Mouse (Mus musculus) liver, embryonic 12.5 days (tissue): ENCODE results near the gene Pip4k2b. TPM values are rescaled to one million over a fixed set of nuclear protein-coding genes. Genes with fewer than 3 reads are reported as not detected.

Experiments used
- ATAC-seq: fragments of 200-750 bp; cut with Nextera tagmentation; 2 replicates; pipeline ENCODE4 v1.8.0; 2017; ENCODE audit warnings: moderate number of reproducible peaks, mild to moderate bottlenecking, moderate library complexity
- H3K27ac ChIP-seq: fragments of 300-500 bp; sonication (generic); 2 replicates; pipeline ENCODE4 v1.5.1; 2016; ENCODE audit warnings: mild to moderate bottlenecking
- H3K27me3 ChIP-seq: fragments of 300-500 bp; sonication (generic); replicated peaks from 2 replicates; pipeline ENCODE4 v1.6.1; 2016; ENCODE audit warnings: mild to moderate bottlenecking, moderate library complexity
- H3K36me3 ChIP-seq: fragments of 300-500 bp; sonication (generic); 2 replicates; pipeline ENCODE4 v1.6.1; 2016; ENCODE audit warnings: mild to moderate bottlenecking, moderate library complexity
- H3K4me1 ChIP-seq: fragments of 300-500 bp; sonication (generic); 2 replicates; pipeline ENCODE4 v1.6.1; 2016
- H3K4me2 ChIP-seq: fragments of 300-500 bp; sonication (generic); 2 replicates; pipeline ENCODE4 v1.6.1; 2016; ENCODE audit warnings: mild to moderate bottlenecking, moderate library complexity
- H3K4me3 ChIP-seq: fragments of 300-500 bp; sonication (generic); 2 replicates; pipeline ENCODE4 v1.5.1; 2016; ENCODE audit warnings: mild to moderate bottlenecking, moderate library complexity
- H3K9ac ChIP-seq: fragments of 300-500 bp; sonication (generic); 2 replicates; pipeline ENCODE4 v1.6.1; 2016; ENCODE audit warnings: mild to moderate bottlenecking, moderate library complexity
- H3K9me3 ChIP-seq: fragments of 300-500 bp; sonication (generic); replicated peaks from 2 replicates; pipeline ENCODE4 v1.6.1; 2016; ENCODE audit warnings: mild to moderate bottlenecking, moderate library complexity
- WGBS: fragments of 180-500 bp; shearing (Covaris S2); methylation state at CpG from one replicate; pipeline ENCODE4 v1.1.7; 2016; ENCODE audit not compliant: insufficient replicate concordance; 5-methylcytosine and 5-hydroxymethylcytosine counted together
- polyA plus RNA-seq: library from polyadenylated mRNA; unstranded; fragments of >200 nt; fragmentation: Nextera tagmentation; extraction: Ambion mirVana; gene quantifications from 2 replicates; pipeline ENCODE4 v1.2.1, GENCODE M21; 2016

Pip4k2b gene
- polyA plus RNA-seq, 1 experiment from 2014 or later: 0.92 TPM

DNA sequence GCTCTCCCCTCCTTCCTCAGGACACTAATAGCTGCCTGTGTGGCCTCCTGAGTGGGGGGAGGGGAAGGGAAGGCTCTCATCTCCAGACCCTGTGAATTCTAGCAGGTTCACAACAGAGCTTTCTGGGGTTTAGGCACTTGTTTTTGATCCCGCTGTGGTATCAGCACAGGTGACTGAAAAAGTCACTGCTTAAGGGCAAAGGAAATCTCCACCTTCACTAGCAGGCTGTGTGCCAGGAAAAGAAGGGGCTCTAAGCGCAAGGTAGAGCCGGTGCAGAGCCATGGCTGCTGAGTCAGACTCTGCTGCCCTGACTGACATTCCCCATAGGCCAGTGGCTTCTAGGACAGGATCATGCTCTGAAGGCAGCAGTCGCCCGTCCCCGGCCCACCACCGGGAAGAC lies 15.8 kb downstream of the Pip4k2b start:
- Histone ChIP-seq H3K36me3 (peaks cover 84% of the 10 kb centered on the region), H3K27me3 (no peaks in the 10 kb centered on the region), H3K9ac (no peak overlapping the region), H3K27ac (no peak overlapping the region), H3K4me3 (no peak overlapping the region), H3K4me2 (peak overlapping the region; percentile 23), H3K9me3 (no peaks in the 10 kb centered on the region), H3K4me1 (peaks cover 16% of the 10 kb centered on the region)
- no peak for ATAC-seq
- WGBS: 62% methylated on average over 7 of the region's 7 CpGs

DNA sequence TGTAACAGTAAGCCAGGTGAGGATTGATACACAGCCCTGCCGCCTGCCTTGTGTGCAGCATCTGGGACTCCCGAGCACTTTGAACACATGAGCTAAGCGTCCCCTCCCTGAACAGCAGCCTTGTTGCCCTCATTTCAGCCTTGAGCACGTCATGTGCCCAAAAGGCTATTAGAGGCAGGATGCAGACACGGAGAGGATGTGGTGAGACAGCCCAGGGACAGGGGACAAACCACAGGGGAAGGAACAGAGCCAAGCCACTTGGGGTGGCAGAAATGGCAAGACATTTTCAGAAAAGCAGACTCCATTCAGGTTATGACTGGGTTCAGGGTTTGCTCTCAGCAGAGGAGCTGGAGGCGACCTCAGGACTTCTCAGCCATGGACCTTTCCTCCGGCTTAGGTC lies 16.2 kb downstream of the Pip4k2b start:
- Histone ChIP-seq H3K9ac (no peak overlapping the region), H3K4me1 (peaks cover 13% of the 10 kb centered on the region; the same call in 1 of the 2 replicates), H3K36me3 (peaks cover 88% of the 10 kb centered on the region), H3K4me3 (no peak overlapping the region), H3K9me3 (no peaks in the 10 kb centered on the region), H3K27ac (no peak overlapping the region), H3K4me2 (peak overlapping the region; percentile 23), H3K27me3 (no peaks in the 10 kb centered on the region)
- 55% methylated on average over 7 of the region's 7 CpGs for WGBS
- no peak for ATAC-seq

DNA sequence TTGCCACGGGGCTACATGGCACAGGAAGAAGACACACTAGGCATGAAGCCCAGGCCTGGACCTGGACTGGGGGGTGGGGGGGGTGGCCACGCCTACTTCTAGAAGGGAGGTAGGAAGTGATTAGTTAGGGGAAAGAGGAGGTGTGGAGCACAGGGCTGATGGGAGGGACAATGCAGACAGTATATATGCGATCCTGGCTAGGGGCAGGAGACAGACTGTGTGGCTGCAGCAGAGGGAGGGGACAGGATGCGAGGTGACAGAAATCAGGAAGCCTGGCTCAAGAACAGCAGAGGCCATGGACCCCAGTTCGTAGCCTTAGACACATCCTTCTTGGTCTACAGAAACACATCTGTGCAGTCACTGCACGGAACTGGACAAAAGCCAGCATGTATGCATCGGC lies 20.8 kb downstream of the Pip4k2b start:
- H3K27me3 ChIP-seq: no peaks in the 10 kb centered on the region
- peak; percentile 42; the same call in 1 of the 2 replicates for ATAC-seq
- no peak overlapping the region for H3K27ac ChIP-seq
- H3K4me3 ChIP-seq: no peak overlapping the region
- WGBS: 44% methylated on average over 7 of the region's 7 CpGs
- H3K9ac ChIP-seq: no peak overlapping the region
- H3K4me2 ChIP-seq: no peak overlapping the region
- peaks cover 100% of the 10 kb centered on the region for H3K36me3 ChIP-seq
- peaks cover 9% of the 10 kb centered on the region; the same call in 1 of the 2 replicates for H3K9me3 ChIP-seq
- H3K4me1 ChIP-seq: peaks cover 15% of the 10 kb centered on the region; the same call in 1 of the 2 replicates

DNA sequence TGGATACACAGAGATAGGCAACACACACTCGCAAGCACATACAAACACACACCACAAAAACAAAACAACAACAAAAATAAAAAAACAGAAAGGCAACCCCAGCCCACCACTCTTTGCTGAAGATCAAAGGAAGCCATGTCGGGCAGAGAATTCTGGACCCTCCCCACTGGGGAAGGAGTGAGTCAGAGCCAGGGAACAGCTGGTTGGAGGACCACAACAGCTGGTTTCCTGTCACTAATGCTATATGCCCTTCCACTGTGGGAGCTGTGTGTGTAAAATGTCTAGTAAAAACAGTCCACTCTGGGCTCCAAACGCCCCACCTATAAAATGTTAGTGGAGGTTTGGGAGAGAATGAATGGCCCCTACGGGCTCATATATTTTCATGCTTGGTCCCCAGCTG lies 23.2 kb downstream of the Pip4k2b start:
- Histone ChIP-seq H3K9ac (no peak overlapping the region), H3K36me3 (peaks cover 96% of the 10 kb centered on the region), H3K27ac (no peak overlapping the region), H3K4me3 (no peak overlapping the region), H3K9me3 (peaks cover 9% of the 10 kb centered on the region; the same call in 1 of the 2 replicates), H3K4me1 (peaks cover 11% of the 10 kb centered on the region; the same call in 1 of the 2 replicates), H3K27me3 (no peaks in the 10 kb centered on the region), H3K4me2 (no peak overlapping the region)
- no peak for ATAC-seq
- WGBS: 80% methylated on average over 4 of the region's 4 CpGs

DNA sequence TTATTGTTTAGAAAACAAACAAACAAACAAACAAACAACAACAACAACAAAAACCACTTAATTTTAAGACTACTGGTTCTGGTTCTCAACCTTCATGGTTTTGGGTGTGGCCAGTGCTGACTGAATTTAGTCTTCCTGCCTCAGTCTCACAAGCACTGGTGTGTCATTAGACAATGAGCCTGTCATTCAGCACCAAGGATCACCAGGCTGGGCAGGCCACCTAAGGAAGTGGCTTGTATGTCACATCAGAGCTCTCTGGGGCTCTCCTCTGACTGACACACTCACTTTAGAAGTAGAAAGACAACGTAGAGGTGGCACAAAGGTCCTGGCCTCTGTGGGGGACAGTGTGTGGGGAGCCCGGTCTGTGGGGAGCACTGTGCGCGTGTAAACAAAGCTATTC lies 25.5 kb downstream of the Pip4k2b start:
- no peak overlapping the region for H3K9ac ChIP-seq
- H3K36me3 ChIP-seq: peaks cover 88% of the 10 kb centered on the region
- H3K9me3 ChIP-seq: peaks cover 9% of the 10 kb centered on the region; the same call in 1 of the 2 replicates
- H3K27me3 ChIP-seq: no peaks in the 10 kb centered on the region
- peak overlapping the region; percentile 53; the same call in 1 of the 2 replicates for H3K27ac ChIP-seq
- H3K4me1 ChIP-seq: peaks cover 11% of the 10 kb centered on the region; the same call in 1 of the 2 replicates
- H3K4me2 ChIP-seq: no peak overlapping the region
- 83% methylated on average over 4 of the region's 4 CpGs for WGBS
- ATAC-seq: no peak
- no peak overlapping the region for H3K4me3 ChIP-seq

DNA sequence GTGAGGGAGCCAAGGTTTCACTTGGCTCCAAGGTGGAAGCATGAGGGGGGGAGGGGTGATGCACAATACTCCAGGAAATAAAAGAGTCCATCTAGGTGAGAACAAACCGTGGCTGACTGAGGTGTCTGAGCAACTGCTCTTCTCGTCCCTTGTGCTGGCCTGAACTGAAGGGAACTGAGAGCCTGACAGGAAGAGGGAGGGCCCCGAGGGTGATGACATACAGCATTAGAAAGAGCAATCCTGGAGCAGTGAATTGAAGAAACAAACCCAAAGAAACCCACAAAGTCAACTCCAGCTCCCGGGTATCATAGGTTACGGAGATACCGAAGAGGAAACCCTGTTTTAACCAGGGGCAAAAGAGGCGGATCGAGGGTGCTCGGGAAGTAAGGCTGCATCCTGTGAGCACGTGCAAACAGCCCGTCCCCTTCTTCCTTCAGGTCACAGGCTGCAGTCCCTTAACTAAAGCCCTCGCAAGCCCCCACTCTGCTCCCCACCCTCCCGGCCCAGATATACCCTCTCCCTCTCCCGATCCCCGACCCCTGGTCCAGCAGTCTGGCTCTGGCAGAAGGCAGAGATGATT lies 26.1 kb downstream of the Pip4k2b start:
- Histone ChIP-seq H3K4me2 (no peak overlapping the region), H3K4me3 (no peak overlapping the region), H3K9ac (no peak overlapping the region), H3K27me3 (no peaks in the 10 kb centered on the region), H3K9me3 (peaks cover 9% of the 10 kb centered on the region; the same call in 1 of the 2 replicates), H3K4me1 (peaks cover 11% of the 10 kb centered on the region; the same call in 1 of the 2 replicates), H3K27ac (peak overlapping the region; percentile 53; the same call in 1 of the 2 replicates), H3K36me3 (peaks cover 88% of the 10 kb centered on the region)
- 55% methylated on average over 15 of the region's 15 CpGs for WGBS
- ATAC-seq: peak; percentile 19; the same call in 1 of the 2 replicates

DNA sequence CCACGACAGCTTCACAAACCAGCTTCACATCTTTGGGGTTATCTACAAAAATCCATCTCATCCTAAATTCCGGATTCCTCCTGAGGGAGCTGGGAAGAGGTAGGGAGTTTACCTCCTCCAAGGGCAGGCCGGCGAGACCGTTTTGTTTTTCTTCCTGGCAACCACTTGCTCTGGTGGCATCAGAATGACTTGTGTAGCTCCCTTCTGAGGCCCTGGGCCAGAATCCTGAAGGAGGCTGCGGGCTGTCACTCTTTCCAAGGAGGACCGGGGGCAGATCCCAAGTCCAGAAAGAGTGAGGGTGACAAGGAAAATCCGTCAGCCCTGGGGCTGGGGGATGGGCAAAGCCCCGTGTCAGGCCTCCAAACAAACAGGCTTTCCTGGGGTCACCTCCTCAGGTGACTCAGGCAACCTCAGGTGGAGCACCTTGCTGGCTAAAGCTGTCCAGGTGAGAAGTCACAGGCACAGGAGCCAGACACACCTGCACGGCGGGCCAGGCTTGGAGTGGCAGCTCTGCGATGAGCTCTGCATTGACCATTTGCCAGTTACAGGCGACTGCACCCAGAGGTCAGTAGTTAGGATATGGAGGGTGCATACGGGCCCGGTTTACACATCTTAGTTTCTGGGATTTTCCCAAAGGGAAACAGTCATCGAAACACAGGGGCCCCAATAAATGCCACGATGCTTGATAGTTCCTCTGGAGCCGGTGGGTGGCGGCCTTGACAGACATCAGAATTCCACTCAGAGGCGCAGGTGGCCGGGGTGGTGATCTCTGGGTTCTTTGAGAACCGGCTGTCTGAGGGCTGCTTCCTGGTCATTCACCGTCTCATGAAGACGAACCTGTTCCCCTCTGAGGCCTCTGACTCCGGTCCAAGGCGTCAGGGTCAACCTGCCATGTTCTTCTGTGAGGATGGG lies 26.9 kb downstream of the Pip4k2b start:
- Histone ChIP-seq H3K4me3 (no peak overlapping the region), H3K9ac (no peak overlapping the region), H3K4me1 (peaks cover 11% of the 10 kb centered on the region; the same call in 1 of the 2 replicates), H3K27me3 (no peaks in the 10 kb centered on the region), H3K9me3 (peaks cover 9% of the 10 kb centered on the region; the same call in 1 of the 2 replicates), H3K27ac (no peak overlapping the region), H3K36me3 (peaks cover 88% of the 10 kb centered on the region), H3K4me2 (no peak overlapping the region)
- 80% methylated on average over 26 of the region's 26 CpGs for WGBS
- no peak for ATAC-seq

DNA sequence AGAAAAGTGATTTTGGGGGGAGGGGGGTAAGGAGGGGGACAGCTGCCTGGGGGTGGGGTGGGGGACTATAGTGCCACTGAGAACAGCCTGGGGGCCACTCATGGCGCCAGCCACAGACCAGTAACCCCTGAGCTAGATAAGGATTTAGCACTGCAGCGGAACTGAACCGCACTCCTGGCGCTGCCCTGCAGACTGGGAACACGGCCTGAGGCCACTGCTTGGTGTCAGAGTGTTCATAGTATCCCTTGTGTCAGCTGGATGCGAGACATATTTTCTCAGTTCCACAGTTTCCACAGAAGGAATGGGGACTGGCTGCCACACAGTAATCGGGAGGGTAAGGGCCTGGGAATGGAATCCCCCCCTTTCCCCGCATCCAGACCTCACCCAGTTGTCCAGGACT lies 28.5 kb downstream of the Pip4k2b start:
- Histone ChIP-seq H3K4me1 (peaks cover 11% of the 10 kb centered on the region; the same call in 1 of the 2 replicates), H3K27me3 (no peaks in the 10 kb centered on the region), H3K4me3 (no peak overlapping the region), H3K9me3 (0 out of 2 replicates have a peak, but pooled peaks cover under 1% of the 10 kb centered on the region), H3K36me3 (peaks cover 88% of the 10 kb centered on the region), H3K9ac (no peak overlapping the region), H3K4me2 (no peak overlapping the region), H3K27ac (no peak overlapping the region)
- ATAC-seq: no peak
- WGBS: 79% methylated on average over 8 of the region's 8 CpGs

DNA sequence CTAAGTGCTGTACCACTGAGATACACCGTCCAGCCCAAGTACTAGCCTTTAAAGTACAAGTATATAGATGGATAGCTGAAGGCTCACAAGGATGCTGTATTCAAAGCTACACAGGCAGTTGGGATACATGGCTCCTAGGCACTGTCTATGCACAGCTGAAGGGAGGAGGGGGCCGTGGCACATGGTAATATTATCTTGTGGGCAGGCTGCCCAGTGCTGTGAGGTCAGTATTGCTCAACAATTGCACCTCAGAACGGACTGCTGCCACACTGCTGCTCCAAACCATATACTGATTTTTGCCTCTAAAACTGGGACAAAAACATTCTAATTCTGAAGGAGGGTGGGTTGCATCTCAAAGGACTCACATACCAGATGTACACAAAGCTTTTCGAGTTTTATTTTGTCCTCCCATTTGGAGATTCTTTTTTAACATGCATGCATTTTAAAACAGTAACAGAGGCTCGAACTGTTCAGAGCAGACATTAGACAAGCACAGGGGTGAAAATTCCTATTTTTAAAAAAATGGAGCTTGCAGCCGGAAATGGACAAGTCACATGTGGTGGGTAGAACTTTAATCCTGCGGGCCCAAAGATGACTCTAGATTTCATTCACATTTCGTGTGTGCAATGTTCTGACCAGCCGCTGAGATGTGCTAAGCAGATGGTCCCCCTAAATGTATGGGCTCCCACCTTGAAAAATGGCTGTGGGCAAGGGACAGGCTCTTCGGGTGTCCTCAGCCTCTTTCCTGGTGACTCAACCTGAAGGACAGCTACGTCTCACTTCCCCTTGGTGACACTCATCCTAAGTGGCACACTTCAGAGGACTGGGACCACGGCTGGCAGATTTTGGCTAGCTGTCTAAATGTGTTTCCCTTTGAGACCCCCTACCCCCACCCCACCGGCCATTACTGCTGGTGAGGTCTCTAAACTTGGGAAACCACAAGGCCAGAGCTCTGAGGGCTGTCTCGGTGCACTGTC lies 29.4 kb downstream of the Pip4k2b start:
- peaks cover 86% of the 10 kb centered on the region for H3K36me3 ChIP-seq
- no peaks in the 10 kb centered on the region for H3K27me3 ChIP-seq
- H3K9me3 ChIP-seq: no peaks in the 10 kb centered on the region
- no peak for ATAC-seq
- no peak overlapping the region for H3K9ac ChIP-seq
- H3K4me1 ChIP-seq: peaks cover 11% of the 10 kb centered on the region; the same call in 1 of the 2 replicates
- H3K4me2 ChIP-seq: no peak overlapping the region
- H3K27ac ChIP-seq: no peak overlapping the region
- 68% methylated on average over 14 of the region's 14 CpGs for WGBS
- H3K4me3 ChIP-seq: no peak overlapping the region

DNA sequence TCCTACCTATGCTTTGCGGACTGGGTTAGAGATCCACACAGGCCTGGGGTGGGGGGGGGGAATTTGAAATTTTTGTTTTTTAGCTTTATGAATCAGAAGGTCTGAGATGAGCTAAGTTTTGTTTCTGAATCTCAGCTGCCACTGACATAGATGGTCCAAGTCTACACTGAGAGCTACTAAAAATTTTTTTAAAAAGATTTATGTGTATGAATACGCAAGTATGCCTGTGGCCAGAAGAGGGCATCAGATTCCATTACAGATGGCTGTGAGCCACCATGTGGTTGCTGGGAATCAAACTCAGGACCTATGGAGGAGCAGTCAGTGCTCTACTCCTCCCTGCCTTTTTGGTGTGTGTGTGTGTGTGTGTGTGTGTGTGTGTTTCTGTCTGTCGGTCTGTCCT lies 30.1 kb downstream of the Pip4k2b start:
- Histone ChIP-seq H3K27ac (no peak overlapping the region), H3K9ac (no peak overlapping the region), H3K4me2 (no peak overlapping the region), H3K36me3 (peaks cover 80% of the 10 kb centered on the region), H3K4me1 (peaks cover 9% of the 10 kb centered on the region; the same call in 1 of the 2 replicates), H3K27me3 (no peaks in the 10 kb centered on the region), H3K9me3 (no peaks in the 10 kb centered on the region), H3K4me3 (no peak overlapping the region)
- 86% methylated on average over 3 of the region's 3 CpGs for WGBS
- no peak for ATAC-seq

DNA sequence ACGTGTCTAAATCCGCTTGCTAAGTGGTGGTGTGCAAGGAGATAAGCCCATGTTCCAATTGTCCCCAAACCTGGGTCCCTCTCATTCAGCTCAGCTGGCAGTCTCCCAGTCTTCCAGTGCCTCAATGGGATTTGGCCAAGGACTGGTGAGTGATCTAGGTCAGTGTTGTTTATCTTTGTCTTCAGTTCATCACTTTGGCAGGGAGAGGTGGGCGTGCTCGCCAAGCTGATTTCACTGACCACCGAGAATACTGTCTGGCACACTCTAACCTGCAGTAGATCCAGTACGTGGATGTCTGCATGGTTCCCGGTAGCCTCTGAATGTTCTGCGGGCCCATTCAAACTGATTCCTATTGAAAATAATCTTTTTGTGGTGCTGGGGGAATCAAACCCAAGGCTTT lies 30.6 kb downstream of the Pip4k2b start:
- no peak for ATAC-seq
- Histone ChIP-seq H3K27me3 (no peaks in the 10 kb centered on the region), H3K27ac (no peak overlapping the region), H3K4me2 (no peak overlapping the region), H3K9me3 (no peaks in the 10 kb centered on the region), H3K4me3 (no peak overlapping the region), H3K36me3 (peaks cover 80% of the 10 kb centered on the region), H3K9ac (no peak overlapping the region), H3K4me1 (peaks cover 4% of the 10 kb centered on the region; the same call in 1 of the 2 replicates)
- WGBS: 77% methylated on average over 8 of the region's 8 CpGs
